Mouse (Mus musculus): ENCODE measurements around the gene Ttc39b.

- TF ChIP-seq CTCF (IDR thresholded peaks at IDR 0.05; ENCODE audit: low read depth) (no peak), EP300 (IDR thresholded peaks at IDR 0.05; ENCODE audit: low read depth) (no peak)
Measured at GRCm38 (mm10) chr4:83353276-83353675, 29.2 kb upstream of the Ttc39b start.

Measured in liver, embryonic 14.5 days (tissue).